Mouse (Mus musculus) hindbrain, embryonic 13.5 days (tissue): ENCODE measurements around the gene Rapgef5. TPM values are rescaled to one million over a fixed set of nuclear protein-coding genes. Genes with fewer than 3 reads are reported as not detected.

Experiments used
- ATAC-seq: fragments of 200-750 bp; cut with Nextera tagmentation; 2 replicates; pipeline ENCODE4 v1.8.0; 2017; ENCODE audit warnings: moderate TSS enrichment; ENCODE audit not compliant: low FRiP score
- H3K27ac ChIP-seq: fragments of 300-500 bp; sonication (generic); 2 replicates; pipeline ENCODE4 v1.5.1; 2015; ENCODE audit warnings: inconsistent platforms, mild to moderate bottlenecking, moderate library complexity
- H3K27me3 ChIP-seq: fragments of 300-500 bp; sonication (generic); 2 replicates; pipeline ENCODE4 v1.6.1; 2015; ENCODE audit warnings: mild to moderate bottlenecking, inconsistent platforms
- H3K36me3 ChIP-seq: fragments of 300-500 bp; sonication (generic); 2 replicates; pipeline ENCODE4 v1.6.1; 2015; ENCODE audit warnings: mild to moderate bottlenecking, inconsistent platforms
- H3K4me1 ChIP-seq: fragments of 300-500 bp; sonication (generic); replicated peaks from 2 replicates; pipeline ENCODE4 v1.6.1; 2015; ENCODE audit warnings: inconsistent platforms
- H3K4me2 ChIP-seq: fragments of 300-500 bp; sonication (generic); 2 replicates; pipeline ENCODE4 v1.6.1; 2015; ENCODE audit warnings: inconsistent platforms, mild to moderate bottlenecking, moderate library complexity
- H3K4me3 ChIP-seq: fragments of 300-500 bp; sonication (generic); 2 replicates; pipeline ENCODE4 v1.5.1; 2015; ENCODE audit warnings: mild to moderate bottlenecking, inconsistent platforms
- H3K9ac ChIP-seq: fragments of 300-500 bp; sonication (generic); 2 replicates; pipeline ENCODE4 v1.6.1; 2015; ENCODE audit warnings: mild to moderate bottlenecking, inconsistent platforms
- H3K9me3 ChIP-seq: fragments of 300-500 bp; sonication (generic); 2 replicates; pipeline ENCODE4 v1.6.1; 2016; ENCODE audit warnings: inconsistent platforms
- WGBS: fragments of 180-500 bp; shearing (Covaris S2); methylation state at CpG from one replicate; pipeline ENCODE4 v1.1.7; 2015; 5-methylcytosine and 5-hydroxymethylcytosine counted together
- polyA plus RNA-seq: library from polyadenylated mRNA; unstranded; fragments of >200 nt; fragmentation: Nextera tagmentation; extraction: Ambion mirVana; gene quantifications from 2 replicates; pipeline ENCODE4 v1.2.1, GENCODE M21; 2015

The Rapgef5 gene
- polyA plus RNA-seq, 1 experiment from 2014 or later = 52.4 TPM

GRCm38 (mm10) chr12:117586124-117586523 lies 69.8 kb downstream of the Rapgef5 start:
- H3K9ac ChIP-seq = no peak overlapping the region
- no peaks in the 10 kb centered on the region for H3K4me1 ChIP-seq
- WGBS = 52% methylated on average over 1 of the region's 1 CpGs
- H3K4me3 ChIP-seq = no peak overlapping the region
- no peaks in the 10 kb centered on the region for H3K9me3 ChIP-seq
- no peak for ATAC-seq
- H3K36me3 ChIP-seq = no peaks in the 10 kb centered on the region
- no peaks in the 10 kb centered on the region for H3K27me3 ChIP-seq
- H3K27ac ChIP-seq = no peak overlapping the region
- H3K4me2 ChIP-seq = no peak overlapping the region

- 91% methylated on average over 2 of the region's 2 CpGs for WGBS
- H3K36me3 ChIP-seq = no peaks in the 10 kb centered on the region
- no peak for ATAC-seq
Measured at GRCm38 (mm10) chr12:117589186-117589585, 72.9 kb downstream of the Rapgef5 start.

GRCm38 (mm10) chr12:117592019-117592418 lies 75.7 kb downstream of the Rapgef5 start:
- Histone ChIP-seq H3K4me2 (no peak overlapping the region), H3K9me3 (no peaks in the 10 kb centered on the region), H3K36me3 (no peaks in the 10 kb centered on the region), H3K27ac (no peak overlapping the region), H3K27me3 (no peaks in the 10 kb centered on the region), H3K4me1 (peaks cover 10% of the 10 kb centered on the region; the same call in 1 of the 2 replicates), H3K9ac (no peak overlapping the region), H3K4me3 (no peak overlapping the region)
- 35% methylated on average over 2 of the region's 2 CpGs for WGBS
- ATAC-seq = no peak

More at GRCm38 (mm10) chr12:117589186-117589585, 72.9 kb downstream of the Rapgef5 start:
- Histone ChIP-seq H3K4me1 (peaks cover 10% of the 10 kb centered on the region; the same call in 1 of the 2 replicates), H3K27ac (no peak overlapping the region), H3K4me2 (no peak overlapping the region), H3K9ac (no peak overlapping the region), H3K4me3 (no peak overlapping the region), H3K27me3 (no peaks in the 10 kb centered on the region), H3K9me3 (no peaks in the 10 kb centered on the region)

- 46% methylated on average over 3 of the region's 3 CpGs for WGBS
- H3K27ac ChIP-seq = no peak overlapping the region
- no peak for ATAC-seq
- H3K27me3 ChIP-seq = no peaks in the 10 kb centered on the region
- no peaks in the 10 kb centered on the region for H3K36me3 ChIP-seq
- peaks cover 10% of the 10 kb centered on the region; the same call in 1 of the 2 replicates for H3K4me1 ChIP-seq
- no peaks in the 10 kb centered on the region for H3K9me3 ChIP-seq
- H3K4me2 ChIP-seq = no peak overlapping the region
- no peak overlapping the region for H3K9ac ChIP-seq
- no peak overlapping the region for H3K4me3 ChIP-seq
Measured at GRCm38 (mm10) chr12:117592583-117592982, 76.3 kb downstream of the Rapgef5 start.

GRCm38 (mm10) chr12:117595179-117595578 lies 78.9 kb downstream of the Rapgef5 start:
- H3K27ac ChIP-seq = peak overlapping the region; percentile 25
- no peak overlapping the region for H3K4me3 ChIP-seq
- H3K27me3 ChIP-seq = no peaks in the 10 kb centered on the region
- no peaks in the 10 kb centered on the region for H3K9me3 ChIP-seq
- WGBS = 57% methylated on average over 9 of the region's 9 CpGs
- no peak overlapping the region for H3K9ac ChIP-seq
- no peak overlapping the region for H3K4me2 ChIP-seq
- H3K4me1 ChIP-seq = peaks cover 10% of the 10 kb centered on the region; the same call in 1 of the 2 replicates
- no peaks in the 10 kb centered on the region for H3K36me3 ChIP-seq
- no peak for ATAC-seq

- Histone ChIP-seq H3K4me1 (peaks cover 2% of the 10 kb centered on the region; the same call in 1 of the 2 replicates), H3K4me3 (no peak overlapping the region), H3K27ac (no peak overlapping the region), H3K27me3 (no peaks in the 10 kb centered on the region), H3K9me3 (no peaks in the 10 kb centered on the region), H3K4me2 (no peak overlapping the region), H3K9ac (no peak overlapping the region), H3K36me3 (no peaks in the 10 kb centered on the region)
- ATAC-seq = no peak
- 81% methylated on average over 2 of the region's 2 CpGs for WGBS
Measured at GRCm38 (mm10) chr12:117598190-117598589, 81.9 kb downstream of the Rapgef5 start.

GRCm38 (mm10) chr12:117605966-117606365 lies 89.7 kb downstream of the Rapgef5 start:
- 82% methylated on average over 3 of the region's 3 CpGs for WGBS
- Histone ChIP-seq H3K27me3 (no peaks in the 10 kb centered on the region; the same call in 1 of the 2 replicates), H3K4me3 (no peak overlapping the region), H3K4me2 (no peak overlapping the region), H3K36me3 (no peaks in the 10 kb centered on the region), H3K4me1 (peaks cover 4% of the 10 kb centered on the region; the same call in 1 of the 2 replicates), H3K9me3 (no peaks in the 10 kb centered on the region), H3K9ac (no peak overlapping the region), H3K27ac (no peak overlapping the region)
- no peak for ATAC-seq

- H3K36me3 ChIP-seq = no peaks in the 10 kb centered on the region
- peaks cover 11% of the 10 kb centered on the region for H3K4me1 ChIP-seq
- ATAC-seq = peak; percentile 71
- H3K9me3 ChIP-seq = no peaks in the 10 kb centered on the region
- no peak overlapping the region for H3K4me3 ChIP-seq
- H3K4me2 ChIP-seq = no peak overlapping the region
- WGBS = 53% methylated on average over 3 of the region's 3 CpGs
- H3K27me3 ChIP-seq = no peaks in the 10 kb centered on the region
- peak overlapping the region; percentile 5; the same call in 1 of the 2 replicates for H3K27ac ChIP-seq
- no peak overlapping the region for H3K9ac ChIP-seq
Measured at GRCm38 (mm10) chr12:117612715-117613114, 96.4 kb downstream of the Rapgef5 start.

- ATAC-seq = no peak
Measured at GRCm38 (mm10) chr12:117619523-117620023, 103.3 kb downstream of the Rapgef5 start.

GRCm38 (mm10) chr12:117622972-117623371 lies 106.7 kb downstream of the Rapgef5 start:
- ATAC-seq = no peak
- H3K36me3 ChIP-seq = no peaks in the 10 kb centered on the region
- no peak overlapping the region for H3K4me3 ChIP-seq
- H3K9me3 ChIP-seq = no peaks in the 10 kb centered on the region
- no peak overlapping the region for H3K4me2 ChIP-seq
- 91% methylated on average over 2 of the region's 2 CpGs for WGBS
- H3K4me1 ChIP-seq = peaks cover 16% of the 10 kb centered on the region
- H3K9ac ChIP-seq = no peak overlapping the region
- H3K27me3 ChIP-seq = peaks cover 17% of the 10 kb centered on the region; the same call in 1 of the 2 replicates
- no peak overlapping the region for H3K27ac ChIP-seq

More at GRCm38 (mm10) chr12:117619523-117620023, 103.3 kb downstream of the Rapgef5 start:
- WGBS = 61% methylated on average over 4 of the region's 4 CpGs
- no peak overlapping the region for H3K9ac ChIP-seq
- no peaks in the 10 kb centered on the region; the same call in 1 of the 2 replicates for H3K4me1 ChIP-seq
- H3K36me3 ChIP-seq = no peaks in the 10 kb centered on the region
- no peak overlapping the region for H3K4me3 ChIP-seq
- no peaks in the 10 kb centered on the region for H3K9me3 ChIP-seq
- H3K27ac ChIP-seq = no peak overlapping the region
- H3K27me3 ChIP-seq = peaks cover 14% of the 10 kb centered on the region; the same call in 1 of the 2 replicates
- no peak overlapping the region for H3K4me2 ChIP-seq

- Histone ChIP-seq H3K27me3 (peaks cover 15% of the 10 kb centered on the region; the same call in 1 of the 2 replicates), H3K4me3 (no peak overlapping the region), H3K4me1 (peaks cover 27% of the 10 kb centered on the region), H3K27ac (peak overlapping the region; percentile 72), H3K9ac (no peak overlapping the region), H3K4me2 (no peak overlapping the region), H3K36me3 (no peaks in the 10 kb centered on the region), H3K9me3 (no peaks in the 10 kb centered on the region)
- 22% methylated on average over 2 of the region's 2 CpGs for WGBS
- peak; percentile 91 for ATAC-seq
Measured at GRCm38 (mm10) chr12:117627311-117627710, 111.0 kb downstream of the Rapgef5 start.

- Histone ChIP-seq H3K36me3 (no peaks in the 10 kb centered on the region), H3K4me1 (peaks cover 27% of the 10 kb centered on the region), H3K4me3 (no peak overlapping the region), H3K27ac (peak overlapping the region; percentile 76), H3K9me3 (no peaks in the 10 kb centered on the region), H3K9ac (no peak overlapping the region), H3K27me3 (peaks cover 12% of the 10 kb centered on the region; the same call in 1 of the 2 replicates), H3K4me2 (peak overlapping the region; percentile 8; the same call in 1 of the 2 replicates)
- 37% methylated on average over 18 of the region's 18 CpGs for WGBS
- ATAC-seq = peak; percentile 33; the same call in 1 of the 2 replicates
Measured at GRCm38 (mm10) chr12:117628321-117629093, 112.2 kb downstream of the Rapgef5 start.
